Mouse (Mus musculus) kidney, postnatal 25 days (tissue): ENCODE measurements around the gene Maml3.

Experiments used
- DNase-seq, 2 experiments: peaks; one replicate each; pipeline ENCODE4 v3.0.0; 2021; ENCODE audit warnings: mixed read lengths in 2 of 2

Maml3 gene

DNA sequence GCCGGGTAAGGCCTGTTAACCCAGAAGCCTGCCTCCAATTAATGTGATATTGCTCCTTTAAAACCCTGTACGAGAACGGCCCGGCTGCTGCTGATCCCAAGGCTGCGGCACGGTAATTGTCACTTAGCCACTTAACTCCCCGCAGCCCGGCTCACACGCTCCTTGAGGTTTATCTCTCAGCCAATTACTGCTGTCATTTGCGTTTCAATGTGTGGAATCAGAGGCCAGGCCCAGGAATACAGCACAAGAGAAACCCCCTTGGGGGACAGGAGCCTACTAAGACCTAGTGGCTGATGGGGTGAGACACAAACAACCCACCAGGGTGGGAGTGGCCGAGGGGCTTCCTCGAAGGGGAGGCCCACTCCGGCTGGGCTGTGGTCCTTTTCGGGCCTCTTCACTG is 60.2 kb downstream of the Maml3 start:
- DNase-seq: peak in 1 of 2 experiments; percentile 12

DNA sequence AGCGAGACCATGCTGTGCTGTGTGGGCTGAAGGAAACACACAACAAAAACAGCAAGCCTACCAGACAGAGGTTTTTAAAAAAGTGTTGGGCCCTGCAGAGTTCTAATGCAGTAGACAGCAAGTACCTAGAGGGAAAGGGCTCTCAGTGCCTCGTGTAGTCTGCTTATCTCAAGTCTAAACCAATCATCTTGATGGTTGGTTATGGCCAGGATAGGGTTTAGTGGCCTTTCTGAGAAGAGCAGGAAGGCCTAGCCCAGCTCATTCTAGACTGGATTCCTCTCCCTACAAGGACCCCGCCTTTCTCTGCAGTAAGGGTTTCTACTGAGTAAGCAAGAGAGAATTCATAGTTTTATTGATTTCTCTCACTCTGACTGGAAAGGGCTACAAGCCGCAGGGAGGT is 61.0 kb downstream of the Maml3 start:
- DNase-seq: no peak

DNA sequence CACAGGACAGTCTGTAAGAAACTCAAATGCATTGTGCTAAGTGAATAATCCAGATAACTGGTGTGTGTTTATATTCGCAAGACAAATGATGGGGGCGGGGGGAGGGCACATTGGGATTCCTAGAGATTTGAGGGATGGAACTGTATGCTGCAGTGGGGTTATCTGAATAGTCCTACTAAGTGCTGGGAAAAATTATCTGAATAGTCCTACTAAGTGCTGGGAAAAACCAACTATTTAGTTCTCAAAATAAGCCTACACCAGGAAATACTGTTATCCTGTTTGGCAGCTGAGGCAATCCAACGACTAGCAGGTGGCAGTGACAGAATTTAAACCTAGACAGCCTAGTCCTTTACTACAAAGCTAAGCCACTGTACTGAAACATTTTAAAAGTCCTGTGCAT is 62.2 kb downstream of the Maml3 start:
- no peak for DNase-seq

DNA sequence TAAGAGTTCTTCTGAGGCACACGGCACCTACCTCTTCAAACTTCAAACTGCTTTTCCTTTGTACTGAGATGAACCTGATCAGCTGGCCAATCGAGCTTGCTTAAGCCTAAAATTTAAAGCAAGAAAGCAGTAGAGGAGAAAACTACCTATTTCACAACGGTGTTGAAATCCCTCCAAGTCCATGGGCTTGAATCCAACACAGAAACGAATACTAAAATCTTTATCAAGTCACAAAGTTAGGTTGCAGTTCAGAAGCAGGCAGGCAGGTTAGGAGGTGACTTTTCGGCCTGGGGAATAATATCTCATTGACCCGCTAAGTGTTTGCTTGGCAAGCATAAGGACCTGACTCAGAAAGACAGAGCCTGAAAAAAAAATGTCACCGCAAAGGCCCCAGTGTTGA is 64.9 kb downstream of the Maml3 start:
- no peak for DNase-seq

DNA sequence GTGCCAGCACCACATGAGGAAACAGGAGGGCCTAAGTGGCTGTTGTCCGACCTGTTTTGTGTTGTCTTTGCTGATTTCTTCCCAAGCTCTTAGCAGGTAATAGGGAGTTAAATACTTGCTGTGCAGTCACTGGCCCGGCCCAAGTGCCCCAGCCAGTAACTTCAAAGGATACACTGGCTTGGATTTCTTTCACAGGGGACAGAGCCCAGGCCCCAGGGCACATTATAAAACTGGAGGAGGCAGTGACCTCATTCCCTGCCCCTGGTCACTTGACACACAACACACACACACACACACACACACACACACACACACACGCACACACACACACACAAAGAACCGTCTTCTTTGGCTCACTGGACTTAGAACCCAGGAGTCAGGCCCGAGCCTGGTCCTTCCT is 67.6 kb downstream of the Maml3 start:
- DNase-seq: no peak

DNA sequence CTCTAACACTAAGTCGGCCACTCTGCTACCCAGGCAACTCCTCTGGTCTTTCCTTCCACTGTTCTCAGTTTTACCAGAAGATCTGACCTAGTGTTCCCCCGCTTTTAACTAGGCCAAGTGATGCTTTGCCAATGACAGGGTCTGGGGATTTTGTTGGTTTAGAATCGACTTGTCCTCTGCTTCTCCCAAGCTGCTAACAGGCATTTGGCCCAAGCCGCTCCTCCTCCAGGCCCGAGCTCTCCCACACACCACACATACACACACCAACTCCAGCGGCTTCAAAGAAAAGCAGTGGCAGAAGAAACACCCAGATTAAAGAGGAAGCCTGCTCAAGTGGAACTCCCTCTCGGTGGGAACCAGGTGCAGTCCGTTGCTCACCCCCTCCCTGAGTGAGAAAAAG is 69.5 kb downstream of the Maml3 start:
- DNase-seq: no peak

DNA sequence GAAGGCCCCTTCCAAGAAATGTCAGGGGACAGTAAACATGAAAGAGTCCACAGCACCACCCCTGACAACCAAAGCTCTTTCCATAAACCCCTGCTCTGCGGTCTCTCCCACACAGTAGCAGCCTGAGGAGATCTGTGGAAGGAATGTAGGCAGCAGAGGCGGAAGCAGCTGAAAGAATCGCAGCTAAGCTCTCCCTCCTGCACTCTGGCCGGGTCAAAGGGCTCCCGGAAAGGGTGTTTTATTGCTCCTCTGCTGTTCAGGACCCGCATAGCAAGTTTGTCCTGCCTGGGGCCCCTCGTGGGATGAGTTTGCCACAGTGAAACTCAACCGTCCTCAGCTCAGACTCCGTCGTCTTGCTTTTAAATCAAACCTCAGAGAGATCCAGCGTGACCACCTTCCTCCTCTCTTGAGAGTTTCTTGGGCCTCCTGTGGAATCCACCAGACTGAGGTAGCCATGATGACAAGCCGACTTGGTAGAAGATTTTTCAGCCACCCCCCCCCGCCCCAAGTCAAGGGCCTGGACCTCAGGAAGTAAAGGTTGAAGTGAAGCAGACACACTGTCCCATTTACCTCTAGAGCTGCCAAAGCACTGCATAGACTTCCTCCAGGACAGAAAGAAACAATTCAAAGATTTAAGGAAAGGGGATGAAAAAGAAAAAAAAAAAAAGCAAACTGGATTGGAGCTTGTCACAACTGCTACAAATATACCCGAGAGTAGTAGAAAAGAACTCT is 70.9 kb downstream of the Maml3 start:
- DNase-seq: peak; percentile 58 to 67

DNA sequence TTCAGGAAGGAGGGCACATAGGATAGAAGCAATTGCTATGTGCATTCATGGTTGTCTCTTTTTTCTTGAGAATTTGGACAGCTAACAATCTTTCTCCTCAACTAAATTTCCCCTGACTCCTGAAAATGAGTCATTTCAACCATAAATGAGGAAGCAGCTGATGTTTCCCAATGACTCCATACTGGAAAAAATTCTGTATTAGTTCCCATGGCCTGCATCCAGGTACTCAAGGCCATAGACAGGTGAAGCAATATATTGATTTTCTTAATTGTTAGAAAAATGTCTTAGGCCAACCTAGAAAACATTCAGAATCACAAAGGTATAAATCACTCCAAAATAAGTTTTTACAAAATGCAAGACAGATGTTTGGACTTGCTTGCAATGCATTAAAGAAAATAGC is 73.5 kb downstream of the Maml3 start:
- DNase-seq: no peak

DNA sequence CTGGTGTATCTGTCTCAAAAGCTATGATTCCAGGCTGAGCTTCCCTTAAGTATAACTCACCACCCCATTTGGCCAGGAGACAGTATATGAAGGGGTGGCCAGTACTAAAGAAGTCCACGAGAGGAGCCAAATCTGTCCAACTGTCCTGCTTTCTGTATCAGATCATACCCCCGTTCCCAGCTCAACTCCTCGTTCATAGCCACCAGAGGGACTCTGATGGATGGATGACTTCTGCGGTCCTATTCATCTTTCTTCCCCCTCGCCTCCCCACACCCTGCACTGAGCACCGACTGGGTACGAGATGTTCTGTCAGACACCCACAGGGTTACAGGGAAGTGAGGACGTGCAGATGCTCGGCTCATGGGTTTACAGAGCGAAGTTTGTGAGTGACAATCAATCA is 74.8 kb downstream of the Maml3 start:
- DNase-seq: no peak

DNA sequence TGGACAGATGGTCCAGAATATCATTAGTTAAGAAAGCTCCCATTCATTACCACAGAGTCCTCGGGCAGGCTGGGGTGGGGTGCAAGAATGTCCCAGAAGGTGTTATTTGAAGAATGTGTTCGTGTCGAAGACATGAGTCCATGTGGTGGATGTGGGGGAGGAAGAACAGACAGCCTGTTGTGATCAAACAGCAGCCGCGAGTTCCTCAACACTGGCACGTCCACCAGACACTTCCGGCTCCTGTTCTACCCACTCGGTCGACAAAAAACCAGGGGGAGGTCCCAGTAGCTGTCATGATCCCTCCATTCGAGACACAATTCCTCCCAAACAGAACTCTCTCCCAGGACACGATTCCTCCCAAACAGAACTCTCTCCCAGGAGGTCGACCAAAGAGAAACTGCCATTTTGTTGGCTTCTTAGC is 75.2 kb downstream of the Maml3 start:
- DNase-seq: peak in 1 of 2 experiments; percentile 13

DNA sequence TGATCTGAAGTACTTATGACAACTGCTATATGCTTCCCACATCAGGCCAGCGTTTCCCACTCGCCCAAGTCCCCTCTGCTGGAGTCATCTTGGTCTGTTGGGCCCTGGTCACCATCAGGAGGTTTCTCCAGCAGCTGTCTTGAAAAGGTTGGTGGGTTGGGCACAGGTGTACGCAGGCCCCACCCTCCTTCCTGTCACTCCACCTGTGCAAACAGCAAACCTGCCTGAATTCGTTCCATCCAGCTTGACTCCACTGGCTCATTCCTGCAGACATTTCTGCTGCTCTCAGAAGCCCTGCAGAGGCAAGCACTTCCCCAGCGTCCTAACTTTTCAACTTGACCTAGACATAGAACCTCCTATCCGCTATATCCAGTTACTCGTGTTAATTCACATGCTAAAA is 76.9 kb downstream of the Maml3 start:
- peak in 1 of 2 experiments; percentile 30 for DNase-seq

DNA sequence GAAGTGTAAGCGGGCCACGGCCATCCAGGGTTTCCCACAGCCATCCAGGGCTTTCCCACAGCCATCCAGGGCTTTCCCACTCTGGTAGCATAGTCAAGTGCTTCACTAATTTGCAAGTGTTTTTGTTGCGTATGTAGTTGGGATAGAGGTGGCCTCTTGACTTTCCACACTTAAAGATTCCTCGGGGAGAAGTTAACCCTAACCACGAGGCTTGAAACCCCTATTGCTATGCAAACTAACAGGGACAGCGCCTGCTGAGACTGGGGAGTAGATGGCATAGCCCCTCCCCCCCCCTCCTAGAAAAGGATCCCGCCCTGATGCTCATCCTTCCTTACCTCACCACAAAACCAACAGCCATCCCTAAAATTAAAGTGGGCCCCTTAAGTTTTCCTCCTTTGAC is 82.4 kb downstream of the Maml3 start:
- peak in 1 of 2 experiments; percentile 21 for DNase-seq

DNA sequence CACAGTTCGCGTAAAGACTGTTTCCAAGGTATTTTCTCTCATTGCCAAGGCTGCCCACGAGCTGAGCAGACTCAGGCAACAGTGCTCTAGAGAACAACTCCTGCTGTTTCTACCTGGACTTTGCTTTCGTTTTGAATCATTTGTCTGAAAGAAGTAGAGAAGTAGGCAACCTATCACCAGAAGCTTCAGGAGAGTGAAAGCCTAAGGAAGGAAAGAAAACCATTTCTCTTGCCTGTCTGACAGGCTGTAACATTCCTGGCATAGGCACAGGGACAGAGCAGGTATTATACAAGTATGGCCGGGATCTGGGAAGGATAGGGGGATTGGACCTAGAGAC is 86.8 kb downstream of the Maml3 start:
- no peak for DNase-seq

DNA sequence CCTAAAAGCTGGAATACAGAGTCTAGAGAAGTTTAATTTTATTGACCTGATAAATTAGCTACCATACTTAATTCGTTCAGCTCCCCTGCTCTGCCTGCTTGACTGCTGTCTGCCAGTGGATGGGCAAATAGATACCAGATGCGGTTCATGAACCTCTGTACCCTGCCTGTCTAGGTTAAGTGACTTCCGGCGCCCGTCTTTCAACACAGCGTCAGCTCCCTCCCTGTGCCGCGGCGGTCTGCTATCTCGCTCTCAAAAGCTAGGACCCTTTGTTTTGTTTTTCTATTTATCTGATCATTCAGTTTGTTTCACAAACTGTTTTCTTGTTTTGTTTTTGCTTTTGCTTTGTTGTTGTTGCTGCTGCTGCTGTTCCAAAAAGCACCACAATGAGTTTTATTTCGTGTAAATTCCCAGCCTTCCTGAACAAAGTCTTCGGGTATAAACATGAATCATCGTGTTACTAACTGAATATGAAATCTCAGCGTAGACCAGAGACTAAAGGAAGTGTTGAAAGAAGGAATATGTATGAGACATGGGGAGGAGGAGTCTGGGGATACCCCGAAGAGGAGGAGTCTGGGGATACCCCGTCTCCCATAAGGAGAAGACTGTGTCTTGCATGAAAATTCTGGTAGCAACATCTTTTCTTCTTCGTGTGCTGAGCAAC is 87.3 kb downstream of the Maml3 start:
- DNase-seq: peak; percentile 36 to 44

DNA sequence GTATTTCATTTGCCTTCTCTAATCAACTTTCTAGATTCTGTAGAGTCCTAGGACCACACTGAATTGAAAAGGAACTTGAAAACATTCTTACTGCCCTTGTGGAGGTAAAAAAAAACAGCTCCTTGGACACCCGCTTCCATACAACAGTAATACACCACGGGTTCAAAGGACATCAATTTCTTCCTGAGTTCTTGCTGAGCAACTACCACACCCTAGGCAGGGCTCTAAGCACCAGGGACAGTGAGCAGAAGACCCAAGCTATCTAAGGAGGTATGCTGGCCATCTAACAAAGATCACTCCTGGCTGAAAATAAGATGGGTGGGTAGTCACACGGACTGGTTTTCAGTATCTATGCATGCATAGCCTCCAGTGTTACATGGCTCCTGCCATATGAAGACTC is 88.7 kb downstream of the Maml3 start:
- peak in 1 of 2 experiments; percentile 9 for DNase-seq

DNA sequence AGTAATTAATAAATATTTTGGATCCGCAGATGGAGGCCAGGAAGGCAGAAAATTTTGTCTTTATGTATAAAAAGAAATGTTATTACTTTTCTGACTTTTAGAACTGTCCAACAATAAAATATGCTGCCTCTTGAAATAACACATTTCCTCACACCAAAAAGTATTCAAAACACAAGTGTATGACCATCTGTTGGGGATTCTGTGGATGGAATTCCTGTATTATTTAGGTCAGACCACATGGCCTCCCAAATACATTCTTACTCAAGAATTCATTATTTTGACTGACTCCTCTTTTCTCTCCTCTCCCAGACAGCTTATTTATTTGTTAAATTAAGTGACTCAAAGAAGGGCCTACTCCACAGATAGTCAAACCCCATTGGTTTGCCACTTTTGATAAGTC is 89.3 kb downstream of the Maml3 start:
- DNase-seq: no peak

DNA sequence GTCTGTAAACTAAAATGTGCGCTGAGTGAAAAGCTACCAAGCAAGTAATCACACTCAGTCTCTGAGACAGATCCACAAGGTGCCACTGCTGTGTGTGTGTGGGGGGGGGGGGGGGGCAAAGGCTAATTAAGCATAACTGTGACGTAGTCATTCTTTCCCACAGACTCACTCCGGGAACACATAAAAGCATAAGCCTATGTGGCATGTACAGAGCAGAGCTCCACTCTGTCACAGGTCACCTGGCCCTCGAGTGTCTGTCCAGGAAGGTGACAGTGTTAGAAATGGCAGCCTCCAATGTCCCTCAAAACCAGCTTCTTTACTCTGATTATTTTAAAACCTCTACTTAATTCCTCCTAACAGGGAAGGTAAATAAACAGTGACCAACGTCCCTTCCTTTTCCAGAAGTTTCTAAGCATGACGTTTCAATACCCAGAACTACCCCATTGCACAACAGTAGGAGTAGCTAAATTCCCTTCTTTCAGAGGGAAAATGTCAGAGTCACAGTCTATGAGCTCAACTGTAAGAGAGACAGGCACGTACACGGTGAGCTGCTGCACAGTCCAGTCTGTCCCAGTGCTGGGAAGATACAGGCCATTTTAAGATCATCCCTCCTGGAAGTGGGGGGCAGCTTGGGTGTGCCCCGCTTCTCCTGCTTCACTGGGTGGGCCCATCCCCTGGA is 93.7 kb downstream of the Maml3 start:
- no peak for DNase-seq

DNA sequence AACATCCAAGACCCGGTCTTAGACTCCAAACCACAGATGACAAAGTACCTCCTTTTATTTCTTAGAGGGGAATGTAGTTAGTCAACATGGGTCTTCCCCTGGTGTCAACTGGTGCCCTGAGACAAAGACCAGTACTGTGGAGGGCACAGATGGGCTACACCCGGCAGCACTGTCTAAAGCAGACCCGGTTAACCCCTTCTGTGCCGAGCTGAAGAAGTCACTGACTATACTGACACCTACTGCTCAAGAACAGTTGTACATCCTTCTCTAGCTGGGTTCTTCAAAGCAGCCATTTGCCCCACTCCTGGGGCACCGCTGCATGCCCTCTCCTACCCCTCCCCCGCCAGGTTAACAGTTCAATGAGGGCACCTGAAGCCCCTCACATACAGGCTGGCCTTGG is 95.6 kb downstream of the Maml3 start:
- DNase-seq: peak in 1 of 2 experiments; percentile 10

DNA sequence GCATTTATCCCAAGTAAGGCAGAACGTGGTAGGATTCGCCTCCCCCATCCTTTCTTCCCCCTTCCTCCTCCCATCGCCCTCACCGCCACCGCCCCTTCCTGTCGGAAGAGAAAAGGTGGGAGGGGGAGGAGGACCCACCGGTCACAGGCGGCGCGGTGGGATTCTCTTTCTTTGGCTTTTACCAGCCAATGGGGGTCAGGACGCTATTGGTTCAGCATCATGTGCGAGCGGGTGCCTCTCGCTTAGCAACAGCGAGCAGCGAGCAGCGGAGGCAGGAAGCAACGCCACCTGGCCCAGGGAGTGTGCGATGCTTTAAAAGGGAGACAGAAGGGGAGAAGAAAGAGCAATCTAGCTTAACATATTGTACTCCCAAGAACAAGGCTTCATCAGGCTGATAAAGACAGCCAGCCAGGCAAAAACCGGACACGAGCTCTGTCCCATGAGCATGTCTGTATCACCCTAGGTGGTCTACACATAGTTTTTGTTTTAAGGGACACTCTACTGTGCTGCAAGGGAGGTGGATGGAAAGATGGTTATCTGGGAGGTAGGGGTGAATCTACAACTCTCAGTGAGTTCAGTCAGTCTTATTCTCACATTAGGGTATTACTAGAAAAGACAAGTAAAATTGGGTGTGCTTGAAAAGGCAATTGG is 97.1 kb downstream of the Maml3 start:
- DNase-seq: peak; percentile 38 to 49

DNA sequence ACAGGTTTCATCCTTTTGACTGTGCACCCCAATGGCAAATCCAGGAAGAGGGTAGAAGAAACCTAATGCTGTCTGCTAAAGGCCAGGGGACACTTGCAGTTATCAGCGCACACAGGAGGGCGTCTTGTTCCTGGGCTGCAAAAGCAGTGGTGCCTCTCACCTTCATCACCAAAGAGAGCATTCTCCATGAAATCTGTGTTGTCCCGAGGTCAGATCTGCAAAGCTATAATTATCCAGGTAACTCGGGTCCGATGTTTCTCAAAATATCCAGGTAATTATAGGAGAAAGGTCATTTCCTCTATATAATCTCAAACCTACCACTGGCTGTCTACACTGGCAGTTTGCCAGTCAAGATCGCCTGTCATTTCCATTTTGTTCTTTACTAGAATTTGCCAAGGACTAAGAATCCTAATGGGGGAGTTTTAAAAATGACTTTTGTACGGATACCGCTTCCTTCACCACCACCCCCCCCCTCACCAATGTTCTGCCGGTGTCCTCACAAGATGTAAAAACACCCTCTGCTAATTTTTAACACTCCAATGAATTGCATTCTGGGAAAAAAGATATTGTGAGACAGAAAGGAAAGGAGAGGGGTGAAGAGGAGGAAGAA is 98.0 kb downstream of the Maml3 start:
- no peak for DNase-seq

DNA sequence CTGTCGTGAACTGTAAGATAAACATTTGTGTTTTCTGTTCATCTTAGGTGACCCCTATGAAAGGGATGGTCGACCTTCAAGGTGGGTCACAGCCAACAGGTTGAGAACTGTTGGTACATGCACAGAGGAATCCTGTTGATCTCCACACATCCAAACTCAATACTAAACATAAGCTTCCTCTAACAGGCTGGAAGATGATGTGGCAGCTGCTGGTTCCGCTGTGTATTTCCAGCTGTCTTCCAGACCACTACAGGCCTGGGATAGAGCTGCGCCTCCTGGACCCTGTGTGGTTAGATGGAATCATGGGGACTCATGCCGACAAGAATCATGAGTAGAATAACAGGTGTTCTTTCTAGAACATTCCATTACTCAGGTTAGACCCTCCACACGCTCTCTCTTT is 101.2 kb downstream of the Maml3 start:
- no peak for DNase-seq

DNA sequence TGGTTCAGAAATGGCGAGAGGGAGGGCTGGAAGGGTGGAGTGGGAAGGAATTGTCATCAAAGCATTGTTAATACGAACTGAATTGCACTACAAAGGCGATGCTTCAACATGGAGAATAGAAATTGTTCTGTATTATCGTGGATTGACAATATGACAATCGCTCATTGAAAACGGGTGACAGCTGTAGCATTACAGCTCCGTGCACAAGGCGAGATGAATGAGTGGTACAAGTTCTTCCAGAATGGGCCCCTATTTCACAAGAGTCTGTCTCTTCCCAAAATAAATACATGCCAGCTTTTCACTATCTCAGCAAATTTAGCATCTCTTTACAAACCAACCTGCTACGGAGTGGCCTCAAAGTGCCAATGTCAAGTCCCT is 103.4 kb downstream of the Maml3 start:
- no peak for DNase-seq

DNA sequence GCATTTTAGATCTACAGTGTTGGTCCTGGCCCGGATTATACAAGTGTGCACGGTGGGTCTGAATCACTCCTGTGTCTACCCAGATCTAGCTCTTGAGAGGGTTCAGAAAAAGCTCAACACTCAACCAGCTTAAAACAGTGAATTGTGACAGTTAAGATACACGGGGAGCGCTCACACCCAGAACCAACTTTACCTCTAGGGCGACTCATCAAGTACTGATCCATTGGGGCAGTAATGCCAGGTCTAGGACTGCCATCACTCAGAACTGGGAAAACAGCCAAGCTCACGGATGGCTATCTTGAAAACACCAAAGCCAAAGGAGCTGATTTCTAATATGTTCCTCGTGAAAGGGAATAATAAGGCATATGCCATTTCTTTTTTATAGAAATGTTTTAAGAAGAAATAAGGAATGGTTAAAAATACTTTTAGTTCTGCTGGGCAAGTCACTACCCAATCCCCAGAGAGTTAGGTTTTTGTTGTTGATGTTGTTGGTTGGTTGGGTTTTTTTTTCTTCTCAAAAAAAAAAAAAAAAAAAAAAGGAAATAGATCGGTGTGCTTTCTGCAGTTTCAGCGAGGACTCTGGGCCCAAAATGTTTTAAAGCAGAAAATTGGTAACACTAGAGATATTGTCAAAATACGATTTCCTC is 103.9 kb downstream of the Maml3 start:
- DNase-seq: peak in 1 of 2 experiments; percentile 17
